Mouse (Mus musculus): ENCODE measurements around the gene Acvr1c.

- TF ChIP-seq CTCF (IDR thresholded peaks at IDR 0.05; ENCODE audit: low read depth) (no peak), EP300 (IDR thresholded peaks at IDR 0.05; ENCODE audit: low read depth) (no peak)
These were observed 4.8 kb downstream of the Acvr1c start for GRCm38 (mm10) chr2:58352846-58353245.
